Mouse (Mus musculus) heart, postnatal 0 days (tissue): ENCODE measurements around the gene Gm7271.

ENCODE experiments used
- CTCF ChIP-seq: IDR thresholded peaks from 2 replicates; pipeline ENCODE4 v1.5.1; 2016; ENCODE audit warnings: antibody characterized with exemption, control low read depth, low read depth
- EP300 ChIP-seq: IDR thresholded peaks from 2 replicates; pipeline ENCODE4 v1.6.1; 2016; ENCODE audit warnings: antibody characterized with exemption, low read depth

DNA sequence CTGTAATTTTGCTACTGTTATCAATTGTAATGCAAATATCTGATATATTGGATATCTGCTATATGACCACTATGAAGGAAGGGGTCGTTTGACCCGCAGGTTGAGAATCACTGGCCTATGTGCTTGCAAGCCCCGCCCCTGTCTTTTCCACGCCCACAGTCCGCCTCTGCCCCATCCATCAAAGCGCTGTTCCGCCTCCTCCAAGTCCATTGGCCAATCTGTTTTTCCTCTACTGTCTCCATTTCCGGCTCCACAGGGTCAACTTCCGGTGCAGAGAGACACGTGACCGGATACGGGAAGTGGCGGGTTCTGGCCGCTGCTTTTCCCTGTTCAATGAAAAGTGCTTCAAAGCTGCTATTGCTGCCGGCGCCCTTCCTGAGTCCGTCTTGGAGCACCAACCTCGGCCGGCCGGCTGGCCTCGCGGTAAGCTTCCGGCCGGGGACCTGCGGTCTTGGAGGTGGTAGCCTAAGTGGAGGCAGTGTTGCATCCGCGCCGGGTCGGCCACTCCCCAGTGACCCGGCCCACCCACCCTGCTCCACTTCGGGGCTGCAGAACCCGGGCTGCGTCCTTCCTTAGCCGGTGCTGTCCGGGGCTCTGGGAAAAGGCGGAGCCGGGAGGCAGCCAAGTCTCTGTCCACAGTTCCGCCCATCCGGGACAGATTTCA, 45.3 kb downstream of the Gm7271 start, which contains the start of gene Exoc1:
- TF ChIP-seq CTCF (no peak), EP300 (no peak)
